In the genomic region with DNA sequence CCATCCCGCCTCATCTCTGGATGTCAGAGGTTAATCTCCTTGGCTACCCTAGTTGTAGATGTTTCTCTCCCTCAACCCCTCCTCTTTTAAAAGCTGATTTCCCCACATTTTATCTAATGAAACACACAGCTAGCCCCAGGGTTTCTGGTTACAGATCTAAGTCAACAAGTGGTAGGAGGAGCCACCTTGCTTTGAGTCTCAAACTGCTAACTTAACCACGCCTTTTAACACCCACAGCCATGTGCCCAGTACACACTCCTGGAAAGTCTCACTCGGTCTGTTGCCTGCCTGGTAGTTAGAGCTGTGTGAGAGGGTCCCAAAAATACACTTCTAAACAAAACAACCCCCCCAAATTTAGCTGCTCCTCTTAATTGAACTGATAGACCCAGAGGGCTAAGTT, we compare ENCODE assay signal across 9 mouse cellular contexts.
DNase-seq lines count a peak whose midpoint lies in the region; ATAC-seq and TF ChIP-seq lines count a peak whose summit lies in the region.
"Had no signal": no experiment of that assay in that cellular context is flagged by ENCODE, and none has a peak within 500 bp of the region (broad histone marks: within the 10 kb centered on the region; RNA-seq: fewer than 3 reads in every experiment).

No protein-coding gene starts in this region.

- no peak for TF ChIP-seq EP300 in stomach, postnatal 0 days (optimal IDR thresholded peaks at IDR 0.05)

- peaks cover 50% of the 10 kb centered on the region for H3K4me1 ChIP-seq in forebrain, embryonic 13.5 days
- no peaks in the 10 kb centered on the region for H3K4me1 ChIP-seq in liver, adult 2 months (ENCODE audit: control insufficient read depth, insufficient read depth, low read length)
- H3K4me1 ChIP-seq in stomach, postnatal 0 days (replicated peaks; ENCODE audit: control insufficient read depth, insufficient read depth): peaks cover 9% of the 10 kb centered on the region

- no peaks in the 10 kb centered on the region for H3K36me3 ChIP-seq in forebrain, embryonic 13.5 days (ENCODE audit: poor library complexity, severe bottlenecking)
- H3K36me3 ChIP-seq in liver, adult 2 months (ENCODE audit: control insufficient read depth, insufficient read depth, low read length): no peaks in the 10 kb centered on the region
- no peaks in the 10 kb centered on the region for H3K36me3 ChIP-seq in stomach, postnatal 0 days (ENCODE audit: control insufficient read depth, insufficient read depth, low read length)

- no peak for TF ChIP-seq CTCF in liver, adult 2 months (IDR thresholded peaks at IDR 0.05; ENCODE audit: low read depth, low read length)
- TF ChIP-seq CTCF in stomach, postnatal 0 days (IDR thresholded peaks at IDR 0.05; ENCODE audit: low read depth): no peak

- no peak overlapping the region for H3K4me3 ChIP-seq in forebrain, embryonic 13.5 days
- no peak overlapping the region for H3K4me3 ChIP-seq in liver, adult 2 months (ENCODE audit: insufficient read depth, low read depth, low read length)
- H3K4me3 ChIP-seq in stomach, postnatal 0 days (ENCODE audit: low read depth, low read length): no peak overlapping the region
- H3K4me3 ChIP-seq: myocyte had no signal

- 9% methylated on average over 3 of the region's 3 CpGs for WGBS in forebrain, embryonic 13.5 days
- WGBS in liver, adult 2 months: 22% methylated on average over 3 of the region's 3 CpGs
- WGBS in stomach, postnatal 0 days: 18% methylated on average over 3 of the region's 3 CpGs

- no peak for ATAC-seq in forebrain, embryonic 13.5 days
- peak; percentile 78 for ATAC-seq in stomach, postnatal 0 days (ENCODE audit: low FRiP score, low TSS enrichment)
- ATAC-seq in activated CD4-positive, CD25-positive, alpha-beta regulatory T cell, adult 4 months: no peak

- no peak for TF ChIP-seq POLR2A in liver, adult 2 months (IDR thresholded peaks at IDR 0.05; ENCODE audit: extremely low read depth, insufficient read depth, low read length)

- H3K4me2 ChIP-seq in forebrain, embryonic 13.5 days: peak overlapping the region; percentile 46; the same call in 1 of the 2 replicates
- H3K4me2 ChIP-seq in stomach, postnatal 0 days (replicated peaks; ENCODE audit: low read depth): peak overlapping the region; percentile 43

- peak; percentile 47 for DNase-seq in thymus, postnatal 0 days (ENCODE audit: low spot score)
- DNase-seq in thymus, postnatal 10 days (ENCODE audit: low spot score in 2 of 2): no peak
- peak; percentile 36 for DNase-seq in liver, adult 2 months (ENCODE audit: extremely low read depth, low read depth, low spot score)
- DNase-seq in stomach, postnatal 0 days (ENCODE audit: low spot score): peak; percentile 47
- DNase-seq in testis, postnatal 14 days (ENCODE audit: low spot score): no peak
- no peak for DNase-seq in urinary bladder, postnatal 25 days (ENCODE audit: low spot score)

- peaks cover 15% of the 10 kb centered on the region; the same call in 1 of the 2 replicates for H3K27me3 ChIP-seq in forebrain, embryonic 13.5 days
- no peaks in the 10 kb centered on the region for H3K27me3 ChIP-seq in liver, adult 2 months (ENCODE audit: control insufficient read depth, insufficient read depth, low read length)
- H3K27me3 ChIP-seq in stomach, postnatal 0 days (ENCODE audit: control insufficient read depth, insufficient read depth, low read length): no peaks in the 10 kb centered on the region

- no peak overlapping the region for H3K9ac ChIP-seq in forebrain, embryonic 13.5 days
- no peak overlapping the region for H3K9ac ChIP-seq in liver, adult 2 months (ENCODE audit: low read depth, low read length)
- no peak overlapping the region; the same call in 1 of the 2 replicates for H3K9ac ChIP-seq in stomach, postnatal 0 days (ENCODE audit: low read length)

- no peaks in the 10 kb centered on the region for H3K9me3 ChIP-seq in forebrain, embryonic 13.5 days (replicated peaks)
- no peaks in the 10 kb centered on the region for H3K9me3 ChIP-seq in stomach, postnatal 0 days (ENCODE audit: control insufficient read depth, low read length)

- peaks cover 4% of the 10 kb centered on the region; the same call in 1 of the 2 replicates for H3K79me2 ChIP-seq in liver, adult 2 months (ENCODE audit: control insufficient read depth, insufficient read depth, low read length)

- no peak overlapping the region for H3K27ac ChIP-seq in forebrain, embryonic 13.5 days
- no peak overlapping the region for H3K27ac ChIP-seq in liver, adult 2 months (replicated peaks; ENCODE audit: insufficient read depth, low read depth, low read length)
- H3K27ac ChIP-seq in stomach, postnatal 0 days (replicated peaks): 0 out of 2 replicates have a peak overlapping the region, but pooled peaks have one; percentile 4

Comparison
In these comparisons a context has a peak if more than half of its experiments do, and no peak if none do; other contexts are left out.
1. DNase-seq: peak in thymus, postnatal 0 days (single experiment), liver, adult 2 months (single experiment) and stomach, postnatal 0 days (single experiment); none in thymus, postnatal 10 days (0 of 2), testis, postnatal 14 days (single experiment) and urinary bladder, postnatal 25 days (single experiment).